Mouse (Mus musculus) forebrain, embryonic 13.5 days (tissue): ENCODE measurements at regions not wholly inside any gene's neighbourhood (a gene's known extent, or its start where the extent isn't known, plus 50 kb on each side); places are given as distances from the start of the nearest gene placed in this dataset.
"Not testable (repeated sequence)": the region's sequence is repeated elsewhere in the genome, so short reads cannot be mapped to it uniquely, and the experiment has no call there.

Experiments
- ATAC-seq: fragments of 200-750 bp; cut with Nextera tagmentation; 2 replicates; pipeline ENCODE4 v1.8.0; 2017
- H3K27ac ChIP-seq: fragments of 300-500 bp; sonication (generic); 2 replicates; pipeline ENCODE4 v1.5.1; 2015; ENCODE audit warnings: inconsistent platforms, mild to moderate bottlenecking, moderate library complexity
- H3K27me3 ChIP-seq: fragments of 300-500 bp; sonication (generic); 2 replicates; pipeline ENCODE4 v1.6.1; 2015; ENCODE audit warnings: mild to moderate bottlenecking, inconsistent platforms
- H3K36me3 ChIP-seq: fragments of 300-500 bp; sonication (generic); 2 replicates; pipeline ENCODE4 v1.6.1; 2015; ENCODE audit warnings: mild to moderate bottlenecking, inconsistent platforms; ENCODE audit not compliant: poor library complexity, severe bottlenecking
- H3K4me1 ChIP-seq: fragments of 300-500 bp; sonication (generic); 2 replicates; pipeline ENCODE4 v1.6.1; 2015; ENCODE audit warnings: inconsistent platforms
- H3K4me2 ChIP-seq: fragments of 300-500 bp; sonication (generic); 2 replicates; pipeline ENCODE4 v1.6.1; 2015; ENCODE audit warnings: inconsistent platforms, mild to moderate bottlenecking, moderate library complexity
- H3K4me3 ChIP-seq: fragments of 300-500 bp; sonication (generic); 2 replicates; pipeline ENCODE4 v1.5.1; 2015; ENCODE audit warnings: mild to moderate bottlenecking, inconsistent platforms
- H3K9ac ChIP-seq: fragments of 300-500 bp; sonication (generic); 2 replicates; pipeline ENCODE4 v1.6.1; 2015; ENCODE audit warnings: mild to moderate bottlenecking, inconsistent platforms
- H3K9me3 ChIP-seq: fragments of 300-500 bp; sonication (generic); replicated peaks from 2 replicates; pipeline ENCODE4 v1.6.1; 2016; ENCODE audit warnings: inconsistent platforms
- WGBS: fragments of 180-500 bp; shearing (Covaris S2); methylation state at CpG from one replicate; pipeline ENCODE4 v1.1.7; 2015; 5-methylcytosine and 5-hydroxymethylcytosine counted together

DNA sequence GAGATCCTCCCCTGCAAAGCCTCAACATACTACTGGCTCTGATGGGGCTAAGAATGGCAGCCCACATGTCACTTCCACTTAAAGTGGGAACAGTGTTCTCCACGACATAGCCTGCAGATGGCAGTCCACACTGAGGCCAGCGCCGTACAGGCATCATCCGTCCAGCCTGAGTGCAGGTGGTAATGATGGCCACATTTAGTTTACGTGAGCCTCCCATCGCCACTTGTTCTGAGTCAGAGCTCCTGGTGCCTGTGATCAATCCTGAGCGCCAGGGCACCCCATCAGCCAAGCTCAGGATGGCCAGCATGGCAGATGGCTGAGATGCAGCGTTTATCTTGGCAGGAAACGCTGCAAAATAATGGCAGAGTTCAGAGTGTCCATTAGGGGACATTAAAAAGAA lies 159.6 kb downstream of the Adgrd1 start:
- Histone ChIP-seq H3K27me3 (no peaks in the 10 kb centered on the region), H3K27ac (no peak overlapping the region), H3K4me2 (no peak overlapping the region), H3K9me3 (no peaks in the 10 kb centered on the region; the same call in 1 of the 2 replicates), H3K9ac (no peak overlapping the region), H3K36me3 (no peaks in the 10 kb centered on the region), H3K4me1 (no peaks in the 10 kb centered on the region), H3K4me3 (no peak overlapping the region)
- 81% methylated on average over 9 of the region's 9 CpGs for WGBS
- no peak for ATAC-seq

DNA sequence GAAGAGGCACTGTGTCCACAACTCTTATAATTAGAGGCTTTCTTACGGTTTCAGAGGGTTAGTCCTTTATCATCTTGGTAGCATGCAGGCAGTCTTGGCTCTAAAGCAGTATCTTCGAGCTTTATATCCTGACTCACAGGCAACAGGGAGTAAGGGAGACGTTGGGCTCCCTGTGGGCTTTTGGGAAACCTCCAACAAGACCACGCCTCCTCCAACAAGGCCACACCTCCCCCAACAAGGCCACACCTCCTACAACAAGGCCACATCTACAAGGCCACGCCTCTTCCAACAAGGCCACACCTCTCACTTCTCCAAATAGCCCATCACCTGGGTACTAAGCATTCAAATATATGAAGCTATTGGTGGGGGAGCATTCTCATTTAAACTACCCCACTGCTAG lies 160.7 kb downstream of the Adgrd1 start:
- Histone ChIP-seq H3K27ac (no peak overlapping the region), H3K27me3 (no peaks in the 10 kb centered on the region), H3K4me2 (no peak overlapping the region), H3K9me3 (no peaks in the 10 kb centered on the region; the same call in 1 of the 2 replicates), H3K9ac (no peak overlapping the region), H3K36me3 (no peaks in the 10 kb centered on the region), H3K4me3 (no peak overlapping the region), H3K4me1 (no peaks in the 10 kb centered on the region)
- no peak for ATAC-seq
- WGBS: 68% methylated on average over 5 of the region's 5 CpGs

DNA sequence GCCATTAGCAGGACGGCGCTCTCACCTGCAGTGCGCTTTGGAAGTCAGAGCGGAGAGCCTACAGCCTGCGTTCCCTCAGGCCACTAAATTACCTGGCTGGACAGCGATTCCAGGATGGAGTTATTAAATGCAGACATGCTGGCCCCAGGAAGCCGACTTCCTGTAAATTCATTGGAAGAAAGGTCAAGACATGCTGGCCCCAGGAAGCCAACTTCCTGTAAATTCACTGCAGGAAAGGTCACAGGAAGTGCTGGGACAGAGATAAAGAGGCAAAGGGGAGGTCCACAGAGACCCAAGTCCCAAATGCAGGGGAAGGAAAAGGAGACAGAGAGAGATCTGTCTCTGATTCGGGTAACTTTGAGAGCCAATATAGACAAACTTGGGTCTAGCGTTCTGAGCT lies 164.1 kb downstream of the Adgrd1 start:
- H3K27ac ChIP-seq: no peak overlapping the region
- H3K4me1 ChIP-seq: no peaks in the 10 kb centered on the region
- ATAC-seq: no peak
- no peak overlapping the region for H3K9ac ChIP-seq
- 86% methylated on average over 9 of the region's 9 CpGs for WGBS
- no peak overlapping the region for H3K4me2 ChIP-seq
- no peaks in the 10 kb centered on the region for H3K27me3 ChIP-seq
- no peaks in the 10 kb centered on the region for H3K36me3 ChIP-seq
- H3K4me3 ChIP-seq: no peak overlapping the region
- no peaks in the 10 kb centered on the region for H3K9me3 ChIP-seq

DNA sequence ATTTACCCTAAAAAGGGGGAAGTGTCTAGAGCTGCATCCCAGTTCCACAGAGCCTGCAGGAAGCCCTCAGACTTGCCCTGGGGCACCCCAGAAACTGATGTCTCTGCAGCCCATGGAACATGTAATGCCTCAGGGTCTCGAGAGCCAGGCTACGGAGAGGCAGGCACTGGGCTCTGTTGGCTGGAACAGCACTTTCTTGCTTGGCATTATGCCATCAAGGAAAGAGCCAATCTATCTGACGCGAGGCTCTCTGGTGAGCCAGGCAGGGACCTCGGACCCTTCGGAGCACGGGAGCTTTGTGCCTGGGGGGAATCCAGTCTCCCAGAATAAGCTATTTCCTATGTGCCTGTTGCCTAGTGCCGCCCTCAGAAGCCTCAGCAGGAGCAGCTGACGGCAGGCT lies 166.6 kb downstream of the Adgrd1 start:
- H3K27me3 ChIP-seq: no peaks in the 10 kb centered on the region
- H3K9me3 ChIP-seq: no peaks in the 10 kb centered on the region
- no peak overlapping the region for H3K9ac ChIP-seq
- no peaks in the 10 kb centered on the region for H3K36me3 ChIP-seq
- ATAC-seq: no peak
- H3K27ac ChIP-seq: no peak overlapping the region
- 62% methylated on average over 9 of the region's 9 CpGs for whole genome bisulfite sequencing
- H3K4me2 ChIP-seq: no peak overlapping the region
- no peak overlapping the region for H3K4me3 ChIP-seq
- H3K4me1 ChIP-seq: no peaks in the 10 kb centered on the region

DNA sequence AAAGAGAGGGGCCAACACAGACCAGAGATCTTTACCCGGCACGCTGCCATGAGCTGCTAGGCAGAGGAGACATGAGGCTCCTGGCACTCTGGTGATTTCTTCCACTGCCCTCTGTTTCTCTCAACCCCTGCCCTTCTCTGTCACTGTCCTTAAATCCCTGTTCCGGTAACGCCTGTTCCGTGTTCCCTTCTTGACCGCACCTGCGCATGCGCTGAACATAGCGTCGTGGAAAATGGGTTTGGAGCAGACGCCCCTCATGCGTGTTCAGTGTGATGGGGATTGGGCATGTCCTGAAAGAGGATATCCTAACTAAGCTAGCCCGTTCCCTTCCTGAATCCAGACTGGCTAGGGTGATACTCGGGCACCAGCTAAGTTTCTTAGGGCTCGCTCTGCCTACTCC lies 167.8 kb downstream of the Adgrd1 start:
- H3K9me3 ChIP-seq: no peaks in the 10 kb centered on the region
- no peaks in the 10 kb centered on the region for H3K4me1 ChIP-seq
- H3K4me3 ChIP-seq: no peak overlapping the region
- no peaks in the 10 kb centered on the region for H3K27me3 ChIP-seq
- ATAC-seq: no peak
- H3K9ac ChIP-seq: no peak overlapping the region
- 94% methylated on average over 15 of the region's 15 CpGs for whole genome bisulfite sequencing
- no peaks in the 10 kb centered on the region for H3K36me3 ChIP-seq
- no peak overlapping the region for H3K27ac ChIP-seq
- H3K4me2 ChIP-seq: no peak overlapping the region

DNA sequence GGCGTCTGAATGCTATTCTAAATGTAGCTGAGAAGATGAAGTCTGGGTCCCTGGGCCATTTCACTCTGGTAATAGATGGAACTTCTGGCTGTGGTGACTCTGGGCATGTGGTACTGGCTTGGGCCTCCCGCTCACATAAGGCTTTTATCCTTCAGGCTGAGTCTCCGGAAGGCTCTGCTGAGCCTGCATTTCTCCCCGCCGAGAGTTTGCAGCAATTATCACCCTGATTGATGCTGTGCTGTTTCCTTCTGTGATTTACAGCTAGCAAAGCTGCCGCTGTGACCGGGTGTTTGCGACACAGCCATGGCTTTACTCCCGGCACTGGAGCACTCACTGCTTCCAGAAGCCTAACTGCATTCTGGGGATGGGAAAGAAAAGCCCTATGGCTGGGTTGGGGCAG lies 171.9 kb downstream of the Adgrd1 start:
- Histone ChIP-seq H3K9me3 (no peaks in the 10 kb centered on the region), H3K4me3 (no peak overlapping the region), H3K4me1 (no peaks in the 10 kb centered on the region), H3K4me2 (no peak overlapping the region), H3K36me3 (no peaks in the 10 kb centered on the region), H3K9ac (no peak overlapping the region), H3K27ac (peak overlapping the region; percentile 61), H3K27me3 (0 out of 2 replicates have a peak, but pooled peaks cover 6% of the 10 kb centered on the region)
- 68% methylated on average over 9 of the region's 9 CpGs for WGBS
- ATAC-seq: no peak

DNA sequence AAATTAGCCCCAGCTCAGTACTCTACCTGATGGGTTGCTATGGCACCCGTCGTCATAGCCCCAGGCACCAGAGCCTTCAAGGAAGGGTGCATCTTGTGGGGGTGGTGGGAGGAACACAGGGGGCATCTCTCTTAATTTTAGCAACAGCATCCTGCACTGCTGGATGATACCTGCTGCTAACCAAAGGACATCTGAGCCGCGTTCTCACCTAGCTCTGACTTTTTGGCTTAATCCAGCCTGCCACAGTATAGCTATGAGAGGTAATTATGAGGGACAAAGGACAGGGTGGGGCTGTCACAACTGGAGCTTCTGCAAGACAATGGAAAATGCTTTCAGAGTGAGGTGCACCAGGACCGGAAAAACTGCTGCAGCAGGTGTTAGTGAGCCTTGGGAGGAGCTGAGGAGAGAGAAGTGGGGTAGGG lies 173.5 kb downstream of the Adgrd1 start:
- Histone ChIP-seq H3K27ac (no peak overlapping the region), H3K4me3 (no peak overlapping the region), H3K4me2 (no peak overlapping the region), H3K9ac (no peak overlapping the region), H3K36me3 (no peaks in the 10 kb centered on the region), H3K27me3 (0 out of 2 replicates have a peak, but pooled peaks cover 6% of the 10 kb centered on the region), H3K9me3 (0 out of 2 replicates have a peak, but pooled peaks cover 2% of the 10 kb centered on the region), H3K4me1 (no peaks in the 10 kb centered on the region)
- ATAC-seq: no peak
- 15% methylated on average over 5 of the region's 5 CpGs for WGBS

DNA sequence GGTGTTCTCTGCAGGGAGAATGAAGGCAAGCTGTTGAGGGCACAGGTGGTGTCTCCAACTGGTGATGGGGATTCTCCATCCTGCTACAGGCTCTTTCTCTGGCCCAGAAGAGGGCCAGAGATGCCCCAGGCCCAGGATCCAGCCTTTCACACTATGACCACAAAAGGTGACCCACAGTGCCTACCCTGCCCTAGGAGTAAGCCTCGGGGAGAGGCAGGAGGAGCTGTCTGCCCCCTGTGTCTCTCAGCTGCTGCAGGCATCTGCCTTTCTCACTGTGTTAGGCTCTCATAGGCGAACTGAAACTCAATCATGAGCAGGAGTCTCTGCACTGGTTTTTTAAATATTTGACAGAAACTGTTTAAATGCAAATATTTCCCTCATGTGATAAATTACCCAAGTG lies 184.9 kb downstream of the Adgrd1 start:
- no peak overlapping the region for H3K27ac ChIP-seq
- H3K4me3 ChIP-seq: no peak overlapping the region
- H3K9me3 ChIP-seq: no peaks in the 10 kb centered on the region
- ATAC-seq: no peak
- H3K4me2 ChIP-seq: no peak overlapping the region
- WGBS: 28% methylated on average over 2 of the region's 2 CpGs
- H3K36me3 ChIP-seq: no peaks in the 10 kb centered on the region
- peaks cover 17% of the 10 kb centered on the region for H3K4me1 ChIP-seq
- 0 out of 2 replicates have a peak overlapping the region, but pooled peaks have one; percentile 2 for H3K9ac ChIP-seq
- 0 out of 2 replicates have a peak, but pooled peaks cover 4% of the 10 kb centered on the region for H3K27me3 ChIP-seq

DNA sequence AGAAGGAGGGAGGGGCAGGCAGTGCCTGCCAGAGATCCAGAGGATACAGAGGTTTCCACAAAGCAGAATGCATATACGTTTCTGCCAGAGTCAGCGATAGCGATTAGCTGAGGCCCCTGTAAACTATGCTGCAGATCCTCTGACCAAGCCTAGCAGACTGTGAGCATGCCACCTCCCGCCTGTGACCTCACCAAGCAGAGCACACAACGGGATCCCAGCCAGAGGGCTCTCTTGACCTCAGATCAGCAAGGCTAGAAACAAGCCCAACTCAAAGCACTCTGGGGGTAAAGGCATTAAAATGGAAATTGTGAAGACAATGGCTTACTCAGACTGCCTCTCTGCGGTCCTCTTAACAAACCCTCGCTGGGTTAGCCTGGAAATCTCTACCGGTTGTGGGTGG lies 185.6 kb downstream of the Adgrd1 start:
- H3K27ac ChIP-seq: no peak overlapping the region
- no peaks in the 10 kb centered on the region for H3K9me3 ChIP-seq

DNA sequence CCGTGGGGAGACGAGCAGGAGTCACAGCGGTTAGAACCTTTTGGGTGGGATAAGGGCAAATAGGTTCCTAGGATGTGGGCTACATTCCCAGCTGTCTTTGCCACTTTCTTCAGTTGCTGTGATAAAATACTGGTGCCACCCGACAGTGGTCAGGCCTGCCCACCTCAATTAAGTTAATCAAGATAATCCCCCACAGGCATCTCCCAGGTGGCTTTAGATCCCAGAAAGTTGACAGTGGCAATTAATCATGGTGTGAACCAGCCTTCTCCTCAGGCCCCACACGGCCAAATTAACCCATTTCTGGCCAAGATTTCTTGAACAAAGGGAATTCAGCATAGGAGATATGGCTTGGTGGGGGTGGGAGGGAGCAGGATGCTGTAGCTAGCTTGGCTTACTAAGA lies 186.3 kb downstream of the Adgrd1 start:
- WGBS: 15% methylated on average over 5 of the region's 5 CpGs
- H3K4me2 ChIP-seq: no peak overlapping the region
- H3K36me3 ChIP-seq: no peaks in the 10 kb centered on the region
- 0 out of 2 replicates have a peak, but pooled peaks cover 4% of the 10 kb centered on the region for H3K27me3 ChIP-seq
- no peak overlapping the region for H3K4me3 ChIP-seq
- peaks cover 17% of the 10 kb centered on the region for H3K4me1 ChIP-seq
- ATAC-seq: no peak
- no peaks in the 10 kb centered on the region for H3K9me3 ChIP-seq
- no peak overlapping the region for H3K27ac ChIP-seq
- no peak overlapping the region for H3K9ac ChIP-seq

More for the DNA sequence above, 185.6 kb downstream of the Adgrd1 start:
- H3K4me1 ChIP-seq: peaks cover 17% of the 10 kb centered on the region
- no peaks in the 10 kb centered on the region for H3K36me3 ChIP-seq
- 0 out of 2 replicates have a peak overlapping the region, but pooled peaks have one; percentile 2 for H3K9ac ChIP-seq
- H3K27me3 ChIP-seq: 0 out of 2 replicates have a peak, but pooled peaks cover 4% of the 10 kb centered on the region
- H3K4me3 ChIP-seq: no peak overlapping the region
- no peak overlapping the region for H3K4me2 ChIP-seq
- ATAC-seq: no peak
- WGBS: 2% methylated on average over 8 of the region's 8 CpGs

DNA sequence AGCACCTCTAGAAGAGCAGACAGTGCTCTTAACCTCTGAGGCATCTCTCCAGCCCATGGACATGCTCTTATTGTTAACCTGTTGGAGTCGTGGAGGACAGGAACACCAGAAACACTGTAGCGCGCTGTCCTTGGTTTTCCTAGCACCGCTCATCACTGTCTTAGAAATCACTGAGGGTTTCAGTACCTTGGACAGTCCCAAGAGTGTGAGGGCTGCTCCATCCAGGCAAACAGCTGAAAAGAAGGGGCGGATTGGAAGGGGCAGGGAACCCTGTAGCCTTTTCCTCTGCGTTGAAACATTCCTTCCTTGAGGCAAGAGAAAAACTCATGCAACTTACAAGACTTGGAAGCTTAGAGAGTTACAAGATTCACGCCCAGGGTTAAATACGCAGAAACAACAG lies 190.9 kb downstream of the Adgrd1 start:
- no peak overlapping the region for H3K4me3 ChIP-seq
- no peak overlapping the region for H3K27ac ChIP-seq
- H3K4me2 ChIP-seq: no peak overlapping the region
- H3K4me1 ChIP-seq: peaks cover 6% of the 10 kb centered on the region
- H3K9ac ChIP-seq: no peak overlapping the region
- no peaks in the 10 kb centered on the region for H3K36me3 ChIP-seq
- peaks cover 17% of the 10 kb centered on the region; the same call in 1 of the 2 replicates for H3K27me3 ChIP-seq
- no peaks in the 10 kb centered on the region for H3K9me3 ChIP-seq
- ATAC-seq: no peak
- 14% methylated on average over 8 of the region's 8 CpGs for WGBS

DNA sequence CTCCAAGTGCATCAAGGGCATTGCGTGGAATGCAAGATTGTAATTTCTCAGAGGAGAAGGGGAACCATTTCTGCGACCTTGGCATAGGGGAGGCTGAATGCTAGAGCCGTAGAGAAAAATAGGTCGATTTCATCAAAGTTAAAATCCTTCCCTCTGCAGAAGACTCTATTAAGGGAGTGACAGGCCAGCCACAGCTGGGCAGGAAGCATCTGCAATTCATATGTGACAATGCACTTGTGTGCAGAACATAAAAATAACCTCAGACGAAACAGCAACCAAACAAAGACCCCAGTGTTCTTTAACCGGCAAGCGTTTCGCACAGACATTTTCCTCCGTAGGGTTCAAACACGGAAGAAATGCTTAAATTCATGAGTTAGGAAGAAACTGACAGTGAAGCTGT lies 196.3 kb downstream of the Adgrd1 start:
- ATAC-seq, H3K4me1 ChIP-seq, H3K27ac ChIP-seq, H3K4me3 ChIP-seq, H3K4me2 ChIP-seq, H3K9me3 ChIP-seq, H3K9ac ChIP-seq, H3K36me3 ChIP-seq: not testable (repeated sequence)
- peaks cover 39% of the 10 kb centered on the region; the same call in 1 of the 2 replicates for H3K27me3 ChIP-seq
- 73% methylated on average over 10 of the region's 10 CpGs for WGBS

DNA sequence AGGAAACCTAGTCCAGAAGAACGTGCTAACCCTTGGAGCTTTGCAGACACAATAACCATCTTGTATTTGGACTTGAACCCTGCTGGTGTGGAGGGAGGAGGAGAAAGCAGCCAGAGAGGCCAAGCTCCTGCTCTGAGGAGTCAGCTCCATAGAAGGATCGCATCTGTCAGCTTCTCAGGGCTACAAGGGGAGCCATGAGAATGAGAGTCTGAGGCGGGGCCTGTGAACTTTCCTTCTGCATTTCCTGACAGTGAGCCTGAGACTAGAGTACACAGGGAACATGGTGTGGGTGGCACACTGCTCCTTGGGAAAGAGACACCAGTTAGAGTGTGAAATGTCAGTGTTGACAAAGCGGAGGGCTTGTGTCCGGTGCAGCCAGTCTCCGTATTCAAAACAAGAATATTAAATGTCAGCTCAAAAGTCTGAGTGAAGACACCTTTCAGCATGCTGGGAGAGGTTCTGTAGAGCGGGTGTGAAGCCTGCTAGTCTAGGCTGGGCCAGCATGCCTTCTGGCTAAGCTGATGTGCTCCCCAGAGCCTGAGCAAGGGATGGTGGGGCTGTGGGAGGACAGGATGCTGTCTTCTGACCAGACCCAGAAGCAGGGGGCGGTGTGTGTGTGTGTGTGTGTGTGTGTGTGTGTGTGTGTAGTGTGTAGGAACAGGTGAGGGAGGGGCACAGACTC lies 198.5 kb downstream of the Adgrd1 start:
- not testable (repeated sequence) for H3K4me2 ChIP-seq, H3K27ac ChIP-seq, H3K9me3 ChIP-seq, H3K9ac ChIP-seq, ATAC-seq, H3K4me3 ChIP-seq, H3K36me3 ChIP-seq
- peaks cover 11% of the 10 kb centered on the region for H3K4me1 ChIP-seq
- peaks cover 37% of the 10 kb centered on the region for H3K27me3 ChIP-seq
- 73% methylated on average over 8 of the region's 8 CpGs for WGBS
